Mouse (Mus musculus) midbrain, embryonic 13.5 days (tissue): ENCODE measurements around the gene Tent5b. TPM values are rescaled to one million over a fixed set of nuclear protein-coding genes. Genes with fewer than 3 reads are reported as not detected.
"Not testable (repeated sequence)": the region's sequence is repeated elsewhere in the genome, so short reads cannot be mapped to it uniquely, and the experiment has no call there.

ENCODE experiments used
- ATAC-seq: fragments of 200-750 bp; cut with Nextera tagmentation; 2 replicates; pipeline ENCODE4 v1.8.0; 2017; ENCODE audit warnings: mild to moderate bottlenecking, moderate TSS enrichment, moderate library complexity
- H3K27ac ChIP-seq: fragments of 300-500 bp; sonication (generic); 2 replicates; pipeline ENCODE4 v1.5.1; 2015; ENCODE audit warnings: inconsistent platforms, mild to moderate bottlenecking, moderate library complexity
- H3K27me3 ChIP-seq: fragments of 300-500 bp; sonication (generic); 2 replicates; pipeline ENCODE4 v1.6.1; 2015; ENCODE audit warnings: mild to moderate bottlenecking, inconsistent platforms
- H3K36me3 ChIP-seq: fragments of 300-500 bp; sonication (generic); 2 replicates; pipeline ENCODE4 v1.6.1; 2015; ENCODE audit warnings: mild to moderate bottlenecking, inconsistent platforms
- H3K4me1 ChIP-seq: fragments of 300-500 bp; sonication (generic); replicated peaks from 2 replicates; pipeline ENCODE4 v1.6.1; 2015; ENCODE audit warnings: inconsistent platforms
- H3K4me2 ChIP-seq: fragments of 300-500 bp; sonication (generic); replicated peaks from 2 replicates; pipeline ENCODE4 v1.6.1; 2015; ENCODE audit warnings: moderate library complexity, mild to moderate bottlenecking, inconsistent platforms
- H3K4me3 ChIP-seq: fragments of 300-500 bp; sonication (generic); replicated peaks from 2 replicates; pipeline ENCODE4 v1.5.1; 2015; ENCODE audit warnings: mild to moderate bottlenecking, inconsistent platforms
- H3K9ac ChIP-seq: fragments of 300-500 bp; sonication (generic); replicated peaks from 2 replicates; pipeline ENCODE4 v1.6.1; 2015; ENCODE audit warnings: mild to moderate bottlenecking, inconsistent platforms
- H3K9me3 ChIP-seq: fragments of 300-500 bp; sonication (generic); 2 replicates; pipeline ENCODE4 v1.6.1; 2016; ENCODE audit warnings: mild to moderate bottlenecking, inconsistent platforms
- WGBS: fragments of 180-500 bp; shearing (Covaris S2); methylation state at CpG from one replicate; pipeline ENCODE4 v1.1.7; 2015; 5-methylcytosine and 5-hydroxymethylcytosine counted together
- polyA plus RNA-seq: library from polyadenylated mRNA; unstranded; fragments of >200 nt; fragmentation: Nextera tagmentation; extraction: Ambion mirVana; gene quantifications from 2 replicates; pipeline ENCODE4 v1.2.1, GENCODE M21; 2015

Tent5b gene
- polyA plus RNA-seq, 1 experiment from 2014 or later: 0.31 TPM

DNA sequence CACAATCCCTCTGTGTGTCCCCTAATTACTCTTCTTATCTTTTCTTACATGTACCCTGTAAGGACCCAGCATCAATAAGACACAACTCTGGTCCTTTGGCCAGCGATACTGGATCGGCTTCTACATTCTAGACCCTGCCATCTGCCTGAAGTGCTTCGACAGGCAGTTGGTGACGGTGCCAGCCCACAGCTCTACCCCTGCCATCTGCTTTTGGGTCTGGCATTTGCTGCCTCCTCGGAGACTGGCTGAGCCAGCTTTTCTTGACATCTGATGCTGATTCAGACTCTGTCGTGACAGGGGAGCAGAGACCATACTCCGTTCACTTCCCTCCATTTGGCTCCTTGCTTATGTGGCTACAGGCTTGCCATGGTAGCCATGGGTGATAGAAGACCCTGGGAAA is 29.1 kb downstream of the Tent5b start:
- Histone ChIP-seq H3K9me3 (no peaks in the 10 kb centered on the region), H3K27me3 (peaks cover 14% of the 10 kb centered on the region), H3K27ac (no peak overlapping the region), H3K4me2 (no peak overlapping the region), H3K36me3 (no peaks in the 10 kb centered on the region), H3K4me3 (no peak overlapping the region), H3K4me1 (no peaks in the 10 kb centered on the region), H3K9ac (no peak overlapping the region)
- 82% methylated on average over 7 of the region's 7 CpGs for WGBS
- ATAC-seq: no peak

- Histone ChIP-seq H3K4me2 (no peak overlapping the region), H3K4me1 (no peaks in the 10 kb centered on the region), H3K36me3 (no peaks in the 10 kb centered on the region), H3K27me3 (peaks cover 13% of the 10 kb centered on the region), H3K9me3 (no peaks in the 10 kb centered on the region), H3K4me3 (no peak overlapping the region), H3K9ac (no peak overlapping the region), H3K27ac (no peak overlapping the region)
- no peak for ATAC-seq
- WGBS: 81% methylated on average over 5 of the region's 5 CpGs
Measured at GRCm38 (mm10) chr4:133511050-133511449, 31.1 kb downstream of the Tent5b start.

GRCm38 (mm10) chr4:133512511-133512910 is 32.6 kb downstream of the Tent5b start:
- not testable (repeated sequence) for H3K4me2 ChIP-seq, H3K36me3 ChIP-seq, H3K4me3 ChIP-seq, ATAC-seq, H3K9ac ChIP-seq, H3K9me3 ChIP-seq, H3K4me1 ChIP-seq, H3K27ac ChIP-seq
- 53% methylated on average over 5 of the region's 5 CpGs for WGBS
- peaks cover 16% of the 10 kb centered on the region for H3K27me3 ChIP-seq

DNA sequence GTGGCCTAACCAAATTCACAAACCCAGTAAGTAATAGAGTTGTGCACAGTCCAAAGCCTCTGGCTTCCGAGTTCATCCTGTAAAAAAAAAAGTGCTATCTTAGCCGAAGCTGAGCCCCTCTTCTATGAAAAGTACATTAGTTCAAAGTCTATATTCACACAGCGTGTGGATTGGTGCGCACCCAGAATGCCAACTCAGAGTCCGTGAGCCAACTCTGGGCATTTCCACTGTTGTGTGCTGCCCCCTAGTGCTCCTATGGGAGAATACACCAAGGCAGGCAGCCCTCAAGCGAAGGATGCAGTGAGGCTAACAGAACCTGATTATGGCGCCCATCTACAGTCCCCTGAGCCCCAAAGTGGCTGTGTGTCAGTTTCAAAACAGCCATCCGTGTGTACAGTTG is 33.0 kb downstream of the Tent5b start:
- 15% methylated on average over 8 of the region's 8 CpGs for WGBS
- no peak overlapping the region for H3K9ac ChIP-seq
- no peaks in the 10 kb centered on the region for H3K36me3 ChIP-seq
- peaks cover 21% of the 10 kb centered on the region for H3K27me3 ChIP-seq
- H3K4me3 ChIP-seq: no peak overlapping the region
- no peak overlapping the region for H3K4me2 ChIP-seq
- ATAC-seq: no peak
- H3K27ac ChIP-seq: no peak overlapping the region
- H3K4me1 ChIP-seq: no peaks in the 10 kb centered on the region
- H3K9me3 ChIP-seq: no peaks in the 10 kb centered on the region

DNA sequence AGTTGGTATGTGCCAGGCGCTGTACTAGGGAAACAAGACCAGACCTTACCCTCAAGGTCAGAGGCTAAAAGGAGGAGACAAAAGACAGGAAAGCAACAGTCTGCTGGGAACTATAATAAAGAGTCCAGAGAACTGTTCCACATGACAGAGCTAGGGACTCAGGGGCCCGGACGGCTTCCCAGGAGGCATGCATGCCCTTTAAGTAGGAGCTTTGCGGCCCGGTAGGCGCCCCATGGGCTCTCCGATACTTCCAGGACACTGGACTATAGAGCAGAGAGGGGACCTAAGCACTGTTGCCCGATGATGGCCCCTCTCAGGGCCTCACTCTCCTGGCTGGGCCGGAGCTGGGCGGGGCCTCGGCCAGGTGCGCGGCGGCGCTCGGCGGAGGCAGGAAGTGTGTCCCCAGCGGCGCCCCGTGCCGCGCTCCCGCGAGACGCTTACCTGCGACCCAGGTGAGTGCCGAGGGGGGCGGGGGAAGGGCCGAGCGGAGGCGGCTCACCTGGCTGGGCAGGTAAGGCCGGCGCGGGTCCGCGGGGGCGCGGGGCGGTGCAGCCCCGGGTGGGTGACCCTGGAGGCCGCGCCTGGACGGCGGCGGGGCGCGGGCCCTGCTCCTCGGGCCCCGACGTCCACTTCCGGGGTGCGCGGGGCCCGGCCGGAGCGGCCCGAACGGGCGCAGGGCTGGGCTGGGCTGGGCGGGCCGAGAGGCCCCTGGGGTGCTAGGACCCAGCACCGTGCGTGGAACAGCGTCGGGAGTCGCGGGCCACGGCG is 38.9 kb downstream of the Tent5b start, which contains the start of gene Kdf1:
Kdf1 (plus strand) TSS at position 363 of the 768 bp plus-strand sequence.
- Histone ChIP-seq H3K4me2 (peak within 1 kb of the TSS; percentile 39), H3K4me1 (peaks cover 7% of the 10 kb centered on the region; the same call in 1 of the 2 replicates), H3K4me3 (peak within 1 kb of the TSS; percentile 30), H3K36me3 (no peaks in the 10 kb centered on the region), H3K9me3 (no peaks in the 10 kb centered on the region), H3K27me3 (peaks cover 61% of the 10 kb centered on the region), H3K27ac (no peak within 1 kb of the TSS), H3K9ac (no peak within 1 kb of the TSS; the same call in 1 of the 2 replicates)
- 4% methylated on average over 57 of the region's 69 CpGs for WGBS
- no peak for ATAC-seq

GRCm38 (mm10) chr4:133519369-133519665 is 39.4 kb downstream of the Tent5b start:
- Histone ChIP-seq H3K27me3 (peaks cover 61% of the 10 kb centered on the region), H3K4me1 (peaks cover 7% of the 10 kb centered on the region; the same call in 1 of the 2 replicates), H3K4me2 (peak overlapping the region; percentile 39), H3K9me3 (no peaks in the 10 kb centered on the region), H3K9ac (no peak overlapping the region; the same call in 1 of the 2 replicates), H3K27ac (no peak overlapping the region), H3K4me3 (peak overlapping the region; percentile 30), H3K36me3 (no peaks in the 10 kb centered on the region)
- ATAC-seq: no peak
- 6% methylated on average over 25 of the region's 25 CpGs for WGBS

DNA sequence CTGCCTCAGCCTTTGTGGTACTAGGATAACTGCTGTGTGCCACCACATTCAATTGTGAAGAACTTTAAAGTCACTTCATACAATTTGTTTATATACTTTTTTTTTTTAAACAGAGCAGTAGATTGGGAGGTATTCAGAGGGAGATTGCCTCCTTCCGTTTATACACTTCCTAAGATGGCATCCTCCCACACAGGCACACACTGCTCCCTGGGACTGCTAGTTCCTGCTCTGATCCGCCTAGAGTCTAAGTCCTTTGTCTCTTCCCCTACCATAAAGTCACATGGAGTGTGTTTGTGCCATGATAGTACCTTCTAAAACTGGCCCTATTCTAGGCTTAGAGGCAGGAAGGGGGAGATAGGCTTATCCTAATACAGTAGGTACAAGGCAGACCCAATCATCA is 41.6 kb downstream of the Tent5b start:
- WGBS: 71% methylated on average over 2 of the region's 2 CpGs
- no peak overlapping the region for H3K9ac ChIP-seq
- H3K4me2 ChIP-seq: no peak overlapping the region
- H3K36me3 ChIP-seq: no peaks in the 10 kb centered on the region
- no peak overlapping the region for H3K4me3 ChIP-seq
- H3K9me3 ChIP-seq: no peaks in the 10 kb centered on the region
- no peak overlapping the region for H3K27ac ChIP-seq
- ATAC-seq: no peak
- H3K27me3 ChIP-seq: peaks cover 55% of the 10 kb centered on the region
- H3K4me1 ChIP-seq: peaks cover 7% of the 10 kb centered on the region; the same call in 1 of the 2 replicates

GRCm38 (mm10) chr4:133527788-133528187 is 47.9 kb downstream of the Tent5b start:
- no peak overlapping the region for H3K4me2 ChIP-seq
- no peak for ATAC-seq
- no peak overlapping the region for H3K27ac ChIP-seq
- 75% methylated on average over 16 of the region's 16 CpGs for WGBS
- no peak overlapping the region for H3K4me3 ChIP-seq
- no peak overlapping the region; the same call in 1 of the 2 replicates for H3K9ac ChIP-seq
- H3K4me1 ChIP-seq: no peaks in the 10 kb centered on the region
- no peaks in the 10 kb centered on the region for H3K27me3 ChIP-seq
- no peaks in the 10 kb centered on the region for H3K9me3 ChIP-seq
- peaks cover 52% of the 10 kb centered on the region for H3K36me3 ChIP-seq

GRCm38 (mm10) chr4:133532777-133533176 is 52.8 kb downstream of the Tent5b start:
- H3K4me1 ChIP-seq: no peaks in the 10 kb centered on the region
- 96% methylated on average over 3 of the region's 3 CpGs for WGBS
- H3K27ac ChIP-seq: no peak overlapping the region
- H3K4me2 ChIP-seq: no peak overlapping the region
- peaks cover 97% of the 10 kb centered on the region for H3K36me3 ChIP-seq
- no peaks in the 10 kb centered on the region for H3K9me3 ChIP-seq
- H3K4me3 ChIP-seq: no peak overlapping the region
- no peak overlapping the region for H3K9ac ChIP-seq
- ATAC-seq: no peak
- H3K27me3 ChIP-seq: no peaks in the 10 kb centered on the region

- Histone ChIP-seq H3K27ac (no peak overlapping the region), H3K36me3 (peaks cover 96% of the 10 kb centered on the region), H3K4me3 (no peak overlapping the region), H3K4me1 (no peaks in the 10 kb centered on the region), H3K27me3 (no peaks in the 10 kb centered on the region), H3K9me3 (no peaks in the 10 kb centered on the region), H3K9ac (no peak overlapping the region), H3K4me2 (no peak overlapping the region)
- no peak for ATAC-seq
- 89% methylated on average over 3 of the region's 3 CpGs for WGBS
Measured at GRCm38 (mm10) chr4:133536081-133536480, 56.1 kb downstream of the Tent5b start.

- H3K4me2 ChIP-seq: no peak overlapping the region
- ATAC-seq: no peak
- H3K9ac ChIP-seq: no peak overlapping the region
- H3K27ac ChIP-seq: no peak overlapping the region
- H3K4me1 ChIP-seq: no peaks in the 10 kb centered on the region
- no peak overlapping the region for H3K4me3 ChIP-seq
- no peaks in the 10 kb centered on the region for H3K27me3 ChIP-seq
- peaks cover 94% of the 10 kb centered on the region for H3K36me3 ChIP-seq
- WGBS: 95% methylated on average over 5 of the region's 5 CpGs
- H3K9me3 ChIP-seq: no peaks in the 10 kb centered on the region
Measured at GRCm38 (mm10) chr4:133536652-133537051, 56.7 kb downstream of the Tent5b start.
